Mouse (Mus musculus) E14TG2a.4 (cell line): ENCODE measurements at regions not wholly inside any gene's neighbourhood (a gene's known extent, or its start where the extent isn't known, plus 50 kb on each side); places are given as distances from the start of the nearest gene placed in this dataset.

Source experiments
- H3K27me3 ChIP-seq: 2 replicates; pipeline ENCODE4 v1.6.1; 2014; ENCODE audit warnings: low read length, control low read depth; ENCODE audit not compliant: insufficient read depth
- H3K36me3 ChIP-seq: 2 replicates; pipeline ENCODE4 v1.6.1; 2014; ENCODE audit warnings: low read length, control low read depth; ENCODE audit not compliant: insufficient read depth
- H3K4me1 ChIP-seq: replicated peaks from 2 replicates; pipeline ENCODE4 v1.6.1; 2014; ENCODE audit warnings: low read depth, low read length, control low read depth
- H3K4me3 ChIP-seq: replicated peaks from 2 replicates; pipeline ENCODE4 v1.5.1; 2014; ENCODE audit warnings: mild to moderate bottlenecking, low read length
- H3K9me3 ChIP-seq: 2 replicates; pipeline ENCODE4 v1.6.1; 2014; ENCODE audit warnings: low read length, control low read depth
- CTCF ChIP-seq: conservative IDR thresholded peaks from 2 replicates; pipeline ENCODE4 v1.5.1; 2014; ENCODE audit warnings: low read length
- NANOG ChIP-seq: IDR thresholded peaks from 2 replicates; pipeline ENCODE4 v1.6.1; 2014; ENCODE audit warnings: borderline replicate concordance, low read length, mixed read lengths
- POU5F1 ChIP-seq: IDR thresholded peaks from 2 replicates; pipeline ENCODE4 v1.6.1; 2014; ENCODE audit warnings: low read length, borderline replicate concordance

GRCm38 (mm10) chr2:159068303-159069020 is 273.9 kb downstream of the Dhx35 start:
- Histone ChIP-seq H3K4me1 (peaks cover 16% of the 10 kb centered on the region), H3K36me3 (no peaks in the 10 kb centered on the region), H3K27me3 (peaks cover 93% of the 10 kb centered on the region), H3K9me3 (peaks cover 24% of the 10 kb centered on the region), H3K4me3 (no peak overlapping the region)
- TF ChIP-seq NANOG (no peak), POU5F1 (no peak), CTCF (no peak)

- peaks cover 16% of the 10 kb centered on the region for H3K4me1 ChIP-seq
- peaks cover 96% of the 10 kb centered on the region for H3K27me3 ChIP-seq
- no peak for TF ChIP-seq POU5F1
- TF ChIP-seq NANOG: peak; percentile 87
- peaks cover 24% of the 10 kb centered on the region for H3K9me3 ChIP-seq
- no peak overlapping the region for H3K4me3 ChIP-seq
- H3K36me3 ChIP-seq: no peaks in the 10 kb centered on the region
Measured at GRCm38 (mm10) chr2:159069180-159069579, 274.6 kb downstream of the Dhx35 start.

GRCm38 (mm10) chr2:159072997-159073690 is 278.5 kb downstream of the Dhx35 start:
- TF ChIP-seq NANOG: no peak
- no peak for TF ChIP-seq POU5F1
- no peak for TF ChIP-seq CTCF
- no peaks in the 10 kb centered on the region for H3K36me3 ChIP-seq
- peaks cover 16% of the 10 kb centered on the region for H3K4me1 ChIP-seq
- peaks cover 97% of the 10 kb centered on the region for H3K27me3 ChIP-seq
- no peak overlapping the region for H3K4me3 ChIP-seq
- H3K9me3 ChIP-seq: peaks cover 19% of the 10 kb centered on the region

- no peaks in the 10 kb centered on the region for H3K4me1 ChIP-seq
- H3K4me3 ChIP-seq: no peak overlapping the region
- peaks cover 5% of the 10 kb centered on the region; the same call in 1 of the 2 replicates for H3K9me3 ChIP-seq
- peaks cover 68% of the 10 kb centered on the region for H3K27me3 ChIP-seq
- TF ChIP-seq POU5F1 (no peak), CTCF (no peak), NANOG (no peak)
- H3K36me3 ChIP-seq: no peaks in the 10 kb centered on the region
Measured at GRCm38 (mm10) chr2:159079836-159080235, 285.2 kb downstream of the Dhx35 start.

- Histone ChIP-seq H3K9me3 (peaks cover 5% of the 10 kb centered on the region; the same call in 1 of the 2 replicates), H3K27me3 (peaks cover 61% of the 10 kb centered on the region), H3K4me3 (no peak overlapping the region), H3K4me1 (no peaks in the 10 kb centered on the region), H3K36me3 (no peaks in the 10 kb centered on the region)
- TF ChIP-seq NANOG (no peak), CTCF (no peak), POU5F1 (no peak)
Measured at GRCm38 (mm10) chr2:159080784-159081544, 286.4 kb downstream of the Dhx35 start.

- H3K4me1 ChIP-seq: peaks cover 9% of the 10 kb centered on the region
- no peak overlapping the region for H3K4me3 ChIP-seq
- TF ChIP-seq NANOG: no peak
- no peak for TF ChIP-seq POU5F1
Measured at GRCm38 (mm10) chr2:159086836-159087235, 292.2 kb downstream of the Dhx35 start.

GRCm38 (mm10) chr2:159088196-159088595 is 293.6 kb downstream of the Dhx35 start:
- Histone ChIP-seq H3K4me3 (no peak overlapping the region), H3K36me3 (no peaks in the 10 kb centered on the region), H3K4me1 (peaks cover 9% of the 10 kb centered on the region), H3K27me3 (peaks cover 5% of the 10 kb centered on the region; the same call in 1 of the 2 replicates), H3K9me3 (peaks cover 5% of the 10 kb centered on the region; the same call in 1 of the 2 replicates)
- TF ChIP-seq POU5F1: no peak
- TF ChIP-seq NANOG: no peak
- TF ChIP-seq CTCF: no peak

More at GRCm38 (mm10) chr2:159086836-159087235, 292.2 kb downstream of the Dhx35 start:
- H3K27me3 ChIP-seq: peaks cover 11% of the 10 kb centered on the region; the same call in 1 of the 2 replicates
- peaks cover 5% of the 10 kb centered on the region; the same call in 1 of the 2 replicates for H3K9me3 ChIP-seq
- no peaks in the 10 kb centered on the region for H3K36me3 ChIP-seq

GRCm38 (mm10) chr2:159096667-159097066 is 302.1 kb downstream of the Dhx35 start:
- peaks cover 8% of the 10 kb centered on the region; the same call in 1 of the 2 replicates for H3K27me3 ChIP-seq
- H3K4me3 ChIP-seq: no peak overlapping the region
- H3K4me1 ChIP-seq: peaks cover 9% of the 10 kb centered on the region; the same call in 1 of the 2 replicates
- H3K9me3 ChIP-seq: no peaks in the 10 kb centered on the region
- no peaks in the 10 kb centered on the region for H3K36me3 ChIP-seq
- TF ChIP-seq POU5F1 (no peak), NANOG (no peak), CTCF (no peak)
